Mouse (Mus musculus): Measurements from ENCODE around the gene Arvcf.

The Arvcf gene

GRCm38 (mm10) chr16:18411026-18411649 is 63.2 kb downstream of the Arvcf start:
- DNase-seq (ENCODE audit: low spot score): no peak

DNA sequence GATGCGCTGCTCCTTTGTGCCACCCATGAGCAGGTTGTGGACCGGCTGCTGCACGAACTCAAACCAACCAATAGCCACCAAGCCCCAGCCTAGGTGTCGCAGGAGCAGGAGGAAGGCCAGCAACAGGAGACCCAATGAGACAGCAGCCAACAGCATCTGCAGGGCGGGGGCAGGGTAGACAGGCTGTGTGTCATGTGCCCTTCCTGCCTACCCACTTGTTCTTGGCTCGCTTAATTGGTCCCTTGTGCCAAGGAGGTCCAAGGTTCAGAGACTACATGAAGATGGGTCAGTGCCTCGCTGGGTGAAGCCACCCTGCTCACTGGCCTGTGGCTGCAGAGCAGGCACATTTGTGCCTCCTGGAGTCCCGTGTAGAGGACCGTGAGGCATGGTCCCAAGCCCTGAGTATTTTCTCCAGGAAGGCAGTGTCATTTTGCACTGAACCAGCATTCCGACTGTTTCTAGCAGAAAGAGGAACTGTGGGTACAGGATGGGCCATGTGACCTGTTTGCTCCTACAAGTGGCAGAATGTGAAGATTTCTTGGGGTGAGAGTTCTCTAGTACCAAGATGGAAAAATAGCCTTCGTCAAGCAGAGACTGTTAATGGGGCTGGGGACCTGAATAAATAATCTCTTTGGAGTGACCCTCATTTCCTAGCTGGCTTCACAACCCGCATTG is 64.0 kb downstream of the Arvcf start:
- DNase-seq (ENCODE audit: low spot score): peak; percentile 56

GRCm38 (mm10) chr16:18413032-18413816 is 65.2 kb downstream of the Arvcf start:
- peak; percentile 47 for DNase-seq (ENCODE audit: low spot score)

DNA sequence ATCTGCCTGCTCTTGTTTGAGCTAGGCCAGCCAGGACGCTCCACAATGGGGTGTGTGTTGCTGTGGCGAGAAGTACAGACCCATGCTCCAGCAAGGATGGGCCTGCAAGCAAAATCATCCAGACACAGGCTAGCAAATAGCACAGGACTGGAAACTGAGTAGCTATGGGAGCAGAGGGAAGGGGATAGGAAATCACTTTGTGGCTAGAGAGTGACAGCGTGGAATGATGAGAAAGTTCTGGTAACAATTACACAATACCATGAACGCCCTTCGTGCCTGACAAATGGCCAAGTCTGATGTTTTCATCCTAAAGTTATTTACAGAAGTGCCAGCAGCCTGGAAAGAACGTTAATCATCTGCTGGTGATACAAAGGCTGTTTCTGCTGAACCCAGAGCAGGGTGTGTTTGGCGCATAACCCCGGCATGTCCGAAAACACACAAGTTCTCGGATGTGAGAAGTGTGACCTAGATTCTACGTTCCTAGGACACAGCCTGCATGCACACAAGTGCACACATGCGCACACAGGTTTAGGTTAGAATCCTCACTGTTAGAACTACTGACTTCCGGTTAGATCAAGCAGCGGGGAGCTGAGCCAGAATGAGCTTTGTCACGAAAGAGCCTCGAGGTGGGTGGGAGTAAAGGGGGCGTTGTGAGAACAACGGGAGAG is 68.2 kb downstream of the Arvcf start:
- peak; percentile 76 for DNase-seq (ENCODE audit: low spot score)

DNA sequence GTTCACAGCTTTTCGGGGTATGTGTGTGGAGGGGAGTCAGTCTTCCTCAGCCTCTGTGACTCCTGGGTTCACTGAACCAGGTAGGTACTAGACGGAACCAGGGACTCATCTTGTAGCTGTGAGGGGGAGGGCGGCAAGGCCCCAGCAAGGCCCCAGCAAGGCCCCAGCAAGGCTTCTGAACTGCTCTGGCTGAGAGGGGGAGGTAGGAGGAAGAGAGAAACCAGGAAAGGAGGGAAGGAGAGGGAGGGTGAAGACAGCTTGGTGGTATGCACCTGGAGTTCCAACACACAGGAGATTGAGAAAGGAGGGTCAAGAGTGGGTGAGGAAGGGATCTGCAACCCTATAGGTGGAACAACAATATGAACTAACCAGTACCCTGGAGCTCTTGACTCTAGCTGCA is 68.9 kb downstream of the Arvcf start:
- DNase-seq (ENCODE audit: low spot score): no peak

GRCm38 (mm10) chr16:18417491-18417890 is 69.5 kb downstream of the Arvcf start:
- DNase-seq (ENCODE audit: low spot score): no peak

- no peak for DNase-seq (ENCODE audit: low spot score)
Observed at GRCm38 (mm10) chr16:18418756-18419602, 71.0 kb downstream of the Arvcf start.

GRCm38 (mm10) chr16:18419603-18420026 is 71.6 kb downstream of the Arvcf start:
- no peak for DNase-seq (ENCODE audit: low spot score)

DNA sequence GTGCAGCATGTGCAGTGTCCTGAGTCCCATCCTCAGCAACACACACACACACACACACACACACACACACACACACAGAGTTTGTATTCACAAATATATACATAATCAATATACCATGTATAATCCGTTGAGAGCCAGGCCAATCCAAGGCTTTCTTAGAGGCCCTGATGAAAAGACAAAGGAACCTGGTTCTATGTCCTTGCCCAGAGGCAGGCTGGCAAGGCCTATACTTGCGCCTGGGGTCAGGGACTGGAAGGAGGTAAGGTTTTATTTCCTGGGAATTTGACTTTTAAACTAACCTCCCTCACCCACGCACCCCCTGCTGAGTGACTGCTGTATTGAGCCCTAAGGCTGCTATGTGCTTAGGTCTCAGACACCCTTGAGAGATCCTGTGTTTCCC is 72.6 kb downstream of the Arvcf start:
- DNase-seq (ENCODE audit: low spot score): no peak

GRCm38 (mm10) chr16:18423203-18423914 is 75.4 kb downstream of the Arvcf start:
- no peak for DNase-seq (ENCODE audit: low spot score)

DNA sequence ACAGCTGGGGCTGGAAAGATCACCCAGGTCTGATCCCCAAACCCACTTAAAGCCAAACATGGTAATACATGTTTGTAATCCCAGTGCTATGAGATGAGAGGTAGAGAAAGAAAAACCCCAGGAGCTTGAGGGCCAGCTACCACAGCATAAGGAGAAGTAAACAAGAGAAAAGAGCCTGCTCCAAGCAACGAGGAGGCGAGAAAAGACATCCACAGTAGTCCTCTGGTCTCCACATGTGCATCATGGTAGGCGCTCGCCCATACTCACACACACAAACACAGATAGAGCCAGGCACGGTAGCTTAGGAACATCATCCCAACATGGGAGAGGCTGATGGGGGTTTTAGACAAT is 75.9 kb downstream of the Arvcf start:
- DNase-seq (ENCODE audit: low spot score): no peak

- no peak for DNase-seq (ENCODE audit: low spot score)
Observed at GRCm38 (mm10) chr16:18424364-18425045, 76.5 kb downstream of the Arvcf start.

DNA sequence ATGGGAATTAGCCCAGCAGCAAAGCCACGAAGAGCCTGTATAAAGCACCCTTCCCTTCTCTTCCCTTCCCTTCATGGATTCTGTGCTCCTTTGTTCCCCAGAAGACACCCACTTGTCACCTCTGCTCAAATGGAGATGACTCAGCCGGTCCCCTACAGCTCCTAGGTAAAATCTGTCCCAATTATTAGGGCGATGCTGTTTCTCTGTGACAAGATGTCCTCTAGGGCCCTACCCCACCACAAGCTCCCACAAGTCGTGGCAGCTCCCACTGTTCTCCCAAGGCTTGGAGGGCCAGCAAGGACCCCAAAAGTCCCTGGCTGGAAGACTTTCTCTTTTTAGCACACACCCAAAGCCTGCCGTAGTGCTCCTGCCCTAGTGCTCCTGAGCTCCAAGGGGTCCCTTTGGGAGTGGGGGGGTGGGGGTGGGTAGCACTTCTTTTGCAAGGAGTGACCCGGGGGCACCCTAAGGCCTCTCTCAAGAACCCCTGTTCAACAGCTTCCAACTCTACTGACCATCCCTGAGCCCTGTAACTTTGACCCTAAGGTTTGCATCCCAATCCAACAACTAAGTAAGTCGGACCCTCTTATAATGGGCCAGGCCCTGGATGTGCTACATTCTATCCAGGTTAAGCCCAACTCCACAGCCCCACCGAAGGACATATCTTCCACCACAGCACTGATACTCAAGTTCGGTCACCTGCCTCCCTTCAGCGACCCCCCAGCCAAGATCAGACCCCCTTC is 77.7 kb downstream of the Arvcf start:
- DNase-seq (ENCODE audit: low spot score): no peak

- DNase-seq (ENCODE audit: low spot score): peak; percentile 76
Observed at GRCm38 (mm10) chr16:18426215-18426791, 78.3 kb downstream of the Arvcf start, which contains the start of gene Txnrd2. Gene Txnrd2 (plus strand): TSS chr16:18426384.

GRCm38 (mm10) chr16:18426802-18427280 is 78.9 kb downstream of the Arvcf start, which contains the start of gene Comt:
Gene Comt (minus strand): TSS chr16:18426852.
- DNase-seq (ENCODE audit: low spot score): no peak

- DNase-seq (ENCODE audit: low spot score): peak; percentile 67
Observed at GRCm38 (mm10) chr16:18428011-18428515, 80.1 kb downstream of the Arvcf start.

GRCm38 (mm10) chr16:18428516-18429042 is 80.6 kb downstream of the Arvcf start:
- DNase-seq (ENCODE audit: low spot score): no peak

DNA sequence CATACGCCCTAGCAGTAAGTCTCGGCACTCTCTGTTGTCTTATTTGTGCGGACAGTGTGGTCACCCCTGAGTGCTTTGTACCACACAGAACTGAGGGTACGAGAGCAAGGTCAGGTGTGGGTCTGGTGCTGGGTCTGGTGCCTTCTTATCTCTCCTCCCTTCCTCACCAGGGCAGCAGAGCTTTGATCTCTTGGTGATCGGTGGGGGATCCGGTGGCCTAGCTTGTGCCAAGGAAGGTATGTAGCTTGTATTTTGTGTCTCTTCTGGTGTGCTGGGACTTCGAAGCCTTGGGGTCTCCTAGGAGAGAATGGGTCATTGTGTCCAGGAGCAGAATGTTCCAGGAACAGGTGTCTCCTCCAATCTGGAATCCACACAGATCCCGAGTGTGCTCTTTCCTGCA is 81.7 kb downstream of the Arvcf start:
- no peak for DNase-seq (ENCODE audit: low spot score)
